Mouse (Mus musculus): ENCODE results near the gene Gmeb1.
"Not testable (repeated sequence)": the region's sequence is repeated elsewhere in the genome, so short reads cannot be mapped to it uniquely, and the experiment has no call there.

The Gmeb1 gene

DNA sequence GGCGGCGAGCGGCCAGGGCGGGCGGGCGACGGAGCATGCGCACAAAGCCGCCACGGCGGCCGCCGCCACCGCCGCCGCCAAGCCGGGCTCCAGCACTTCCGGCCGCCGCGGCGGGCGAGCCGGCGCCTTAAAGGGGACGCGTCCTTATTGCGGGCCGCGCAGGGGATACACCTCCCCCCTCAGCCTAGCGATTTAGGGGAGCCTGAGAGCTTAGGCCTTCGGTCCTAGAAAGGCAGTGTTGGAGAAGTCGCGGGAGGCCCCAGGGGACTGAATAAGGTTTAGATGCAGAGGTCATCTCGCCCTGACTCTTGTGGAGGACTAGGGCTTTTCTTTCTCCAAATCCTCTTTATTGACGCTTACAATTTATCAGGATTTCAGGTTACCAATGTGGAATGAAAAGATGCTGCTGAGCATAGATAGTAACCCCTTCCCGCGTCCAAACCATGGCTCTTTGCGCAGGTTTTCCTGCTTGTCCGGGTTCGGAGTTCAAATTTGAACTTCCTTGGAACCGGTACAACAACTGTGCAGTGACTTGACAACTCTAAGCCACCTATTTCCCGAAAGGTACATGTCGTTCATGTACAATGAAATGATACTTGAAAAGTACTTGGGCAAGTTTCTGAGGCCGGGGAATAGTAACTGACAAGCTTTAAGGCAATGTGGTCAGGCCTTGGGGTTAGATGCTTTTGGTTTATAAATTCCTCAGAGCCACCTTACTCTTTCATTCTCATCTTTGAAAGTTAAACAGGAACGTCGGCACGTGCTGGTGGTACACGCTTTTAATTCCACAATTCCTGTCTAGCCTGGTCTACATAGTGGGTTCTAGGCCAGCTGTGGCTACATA is at the start of gene Gmeb1:
Gene Gmeb1 (minus strand): TSS at position 89 of the 844 bp plus-strand sequence.
- DNase-seq (ENCODE audit: low read depth, low spot score): peak; percentile 82

DNA sequence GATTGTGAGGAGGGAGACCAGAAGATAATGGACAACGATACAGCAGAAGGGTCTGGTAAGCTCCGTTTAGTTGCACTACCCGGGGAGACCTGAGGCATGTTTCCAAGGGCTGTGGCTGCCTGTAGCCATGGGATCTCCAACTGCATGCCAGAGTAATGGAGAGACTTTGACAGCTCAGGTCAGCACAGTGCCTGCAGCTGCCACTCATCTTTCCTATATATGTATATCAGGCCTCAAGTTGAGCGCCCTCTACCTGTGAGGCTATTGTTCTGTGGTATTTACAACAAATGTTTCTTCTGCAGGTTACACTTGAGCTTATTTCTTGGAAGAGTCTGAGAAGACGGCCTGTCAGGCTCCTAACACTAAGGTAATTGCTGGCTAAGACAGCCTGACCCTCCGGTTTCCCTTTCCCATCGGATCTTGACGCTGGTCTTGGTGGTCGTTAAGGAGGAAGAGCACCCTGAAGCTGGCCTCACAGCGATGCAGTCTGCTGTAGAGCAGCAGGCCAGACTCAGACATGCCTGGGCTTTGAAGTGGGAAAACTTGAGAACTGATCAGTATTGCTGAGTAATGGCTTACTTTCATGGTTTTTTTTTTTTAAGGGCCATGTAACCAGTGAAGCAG is 48.6 kb upstream of the Gmeb1 start:
- DNase-seq (ENCODE audit: low read depth, low spot score): peak; percentile 84

DNA sequence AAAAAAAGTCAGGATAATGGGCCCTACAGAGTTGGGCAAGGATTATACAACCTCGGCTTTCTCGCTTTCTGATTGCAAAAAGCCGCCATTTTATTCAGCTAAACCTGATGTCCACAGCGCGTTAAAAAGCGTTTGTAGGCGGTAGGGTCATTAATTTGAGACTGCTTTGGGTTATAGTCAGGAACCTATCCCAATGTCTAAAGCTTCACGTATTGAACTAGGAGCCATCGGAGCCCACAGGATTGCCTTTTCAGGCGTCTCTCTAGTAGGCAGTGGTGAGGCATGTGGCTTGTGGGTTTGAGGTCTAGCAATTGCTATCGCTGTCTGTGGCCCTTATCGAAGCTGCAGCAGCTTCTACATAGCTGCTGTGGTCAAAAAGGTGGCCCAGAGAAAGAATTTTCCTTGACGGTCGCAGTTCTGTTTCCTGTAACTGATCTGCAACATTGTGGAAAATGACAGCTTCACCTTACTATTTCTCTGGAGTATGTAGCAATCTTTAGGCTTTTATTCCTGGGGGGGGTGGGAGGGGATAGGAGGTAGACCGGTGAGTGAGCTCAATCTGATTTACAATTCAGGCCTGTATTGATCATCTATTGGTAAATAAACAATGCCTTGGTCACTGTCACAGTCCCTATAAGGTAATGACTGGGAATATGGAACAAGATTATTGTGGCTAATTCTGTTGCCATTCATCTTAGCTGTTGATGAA is 47.9 kb upstream of the Gmeb1 start:
- peak; percentile 80 for DNase-seq (ENCODE audit: low read depth, low spot score)

DNA sequence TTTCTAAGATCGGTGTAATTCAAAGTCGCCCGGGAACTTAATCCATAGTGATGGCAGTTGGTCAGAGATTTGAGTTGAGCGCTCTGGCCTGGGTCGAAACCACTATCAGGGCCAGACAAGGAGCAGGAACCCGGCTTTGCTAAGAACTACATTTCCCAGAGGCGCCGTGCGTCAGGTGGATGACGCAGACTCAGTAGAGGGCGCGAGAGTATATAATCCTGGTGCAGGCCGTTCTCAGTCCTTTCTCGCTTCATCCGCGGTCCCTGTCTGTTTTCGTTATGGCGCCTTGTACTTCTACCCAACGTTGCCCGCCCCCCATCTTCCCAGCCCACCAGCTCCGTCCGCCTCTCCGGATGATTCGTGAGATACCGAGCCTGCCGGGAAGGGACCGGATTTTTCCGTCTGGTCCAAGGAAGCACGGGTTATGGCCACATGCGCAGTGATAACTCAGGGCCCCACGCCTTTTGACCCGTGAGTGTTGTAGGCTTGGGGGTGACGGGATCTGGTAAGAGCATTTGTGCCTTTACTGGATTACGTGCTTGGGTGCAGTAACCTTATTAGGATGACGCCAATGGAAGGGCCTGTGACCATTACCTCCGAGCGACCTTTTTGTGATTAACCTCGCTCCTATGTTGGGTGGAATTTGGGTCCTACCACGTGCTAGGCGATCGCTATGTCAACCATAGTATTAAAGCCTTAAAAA is 47.2 kb upstream of the Gmeb1 start:
- DNase-seq (ENCODE audit: low read depth, low spot score): peak; percentile 93

DNA sequence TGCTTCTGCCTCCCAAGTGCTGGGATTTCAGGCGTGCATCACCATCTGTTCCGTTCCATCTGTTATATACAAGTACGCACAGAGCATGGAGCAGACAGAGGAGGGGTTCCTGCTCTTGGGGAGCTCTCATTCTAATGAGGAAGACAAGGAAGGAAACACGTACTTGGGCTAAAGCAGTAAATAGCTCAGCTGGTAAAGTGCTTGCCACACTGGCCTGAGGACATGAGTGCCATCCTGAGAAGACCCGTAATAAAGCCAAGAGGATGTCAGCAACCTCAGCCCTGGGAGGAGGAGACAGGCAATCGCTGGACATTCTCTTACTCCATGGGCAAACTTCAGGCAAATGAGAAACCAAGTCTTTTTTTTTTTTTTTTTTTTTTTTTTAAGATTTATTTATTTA is 44.6 kb upstream of the Gmeb1 start:
- DNase-seq (ENCODE audit: low read depth, low spot score): no peak

DNA sequence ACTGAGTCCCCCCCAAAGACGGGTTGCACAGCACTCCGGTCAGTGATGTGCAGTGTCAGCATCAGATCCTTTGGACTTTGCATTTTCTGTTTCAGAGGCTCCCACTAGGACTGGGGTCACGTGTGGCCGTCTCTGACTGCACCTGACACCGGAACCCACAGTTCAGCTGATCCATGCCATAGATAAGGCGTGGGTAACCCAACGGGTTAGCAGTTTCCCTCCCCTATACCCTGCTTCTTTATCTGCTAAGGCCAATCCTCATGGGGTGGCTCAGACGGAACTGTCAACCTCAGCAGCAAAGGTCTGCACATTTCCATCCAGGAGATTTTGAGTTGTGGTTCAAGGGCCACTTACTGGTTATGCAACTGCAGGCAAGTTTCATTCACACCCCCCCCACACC is 43.9 kb upstream of the Gmeb1 start:
- DNase-seq (ENCODE audit: low read depth, low spot score): peak; percentile 36

DNA sequence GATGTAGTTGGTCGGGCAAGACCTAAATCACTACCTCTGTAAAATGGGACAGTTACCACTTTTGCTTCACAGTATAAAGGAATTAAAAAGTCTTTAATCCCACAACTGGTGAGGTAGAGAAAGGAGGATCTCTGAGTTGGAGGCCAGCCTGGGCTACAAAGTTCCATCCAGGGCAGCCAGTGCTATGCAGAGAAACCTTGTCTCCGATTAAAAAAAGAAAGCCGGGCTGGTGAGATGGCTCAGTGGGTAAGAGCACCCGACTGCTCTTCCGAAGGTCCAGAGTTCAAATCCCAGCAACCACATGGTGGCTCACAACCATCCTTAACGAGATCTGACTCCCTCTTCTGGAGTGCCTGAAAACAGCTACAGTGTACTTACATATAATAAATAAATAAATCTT is 42.1 kb upstream of the Gmeb1 start:
- DNase-seq (ENCODE audit: low read depth, low spot score): not testable (repeated sequence)

DNA sequence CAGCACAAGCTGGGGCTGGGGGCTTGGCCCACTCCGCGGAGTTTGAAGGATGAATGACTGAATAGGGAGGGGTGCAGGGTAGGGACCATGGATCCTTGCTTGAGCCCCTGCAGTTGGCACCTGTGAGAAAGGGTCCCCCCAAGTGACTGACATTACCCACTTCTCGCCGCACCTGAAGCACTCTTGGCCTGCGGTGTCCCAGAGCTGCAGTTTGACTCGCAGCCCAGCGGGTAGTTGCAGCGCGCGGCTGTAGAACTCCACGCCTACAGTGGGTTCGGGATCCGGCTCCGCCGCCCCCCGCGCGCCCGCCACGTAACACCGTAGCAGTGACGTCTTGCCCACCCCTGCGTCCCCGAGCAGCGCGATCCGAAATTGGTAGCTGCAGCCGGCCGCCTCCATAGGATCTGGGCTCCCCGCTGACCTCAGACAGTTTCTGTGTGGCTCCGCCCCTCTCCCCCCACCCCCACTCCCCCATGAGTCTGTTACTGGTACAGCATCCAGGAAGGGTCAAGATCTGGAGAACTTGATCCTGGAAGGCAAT is 41.6 kb upstream of the Gmeb1 start, which contains the start of gene Rab42:
Gene Rab42 (minus strand): TSS at position 447 of the 541 bp plus-strand sequence.
- DNase-seq (ENCODE audit: low read depth, low spot score): peak; percentile 76

DNA sequence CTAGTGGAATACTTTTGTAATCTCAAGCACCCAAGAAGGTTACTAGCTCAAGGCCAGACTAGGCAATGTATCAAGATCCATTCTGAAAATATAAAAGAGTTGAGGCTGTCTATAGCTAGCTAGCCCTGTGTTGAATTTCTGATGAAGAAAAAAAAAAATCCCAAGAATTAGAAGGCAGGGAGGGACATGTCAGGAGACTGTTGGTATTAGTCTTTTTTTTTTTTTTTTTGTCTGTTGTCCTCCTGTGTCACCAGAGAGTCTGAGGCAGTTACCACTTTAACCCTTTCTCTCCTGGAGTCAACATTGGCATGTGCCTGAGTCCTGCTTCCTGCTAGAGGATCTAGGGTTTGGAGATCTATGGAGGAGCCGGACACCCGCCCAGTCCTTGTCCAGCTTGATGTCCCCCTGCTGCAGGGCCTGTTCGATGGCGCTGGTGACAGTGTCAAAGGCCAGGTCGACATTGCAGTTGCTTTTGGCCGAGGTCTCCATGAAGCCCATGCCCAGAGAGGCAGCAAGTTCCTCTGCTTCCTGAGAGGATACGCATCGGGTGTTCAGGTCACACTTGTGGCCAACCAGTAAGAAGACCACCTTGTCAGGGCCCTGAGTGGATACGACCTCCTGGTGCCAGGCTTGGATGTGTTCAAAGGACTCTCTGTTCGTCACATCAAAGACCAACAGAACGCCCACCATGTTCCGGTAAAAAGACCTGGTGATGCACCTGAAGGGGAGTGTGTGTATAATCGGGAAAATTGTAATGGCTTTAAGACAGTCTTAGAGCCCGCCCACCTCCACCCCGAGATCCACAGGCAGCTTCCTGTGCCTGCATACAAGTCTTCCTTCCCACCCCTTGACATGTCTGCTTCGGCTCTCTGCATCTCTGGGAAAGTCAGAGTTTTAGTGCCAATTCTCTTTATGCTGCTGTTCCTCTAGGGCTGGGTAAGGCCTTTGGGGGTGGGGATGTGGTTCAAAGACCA is 40.9 kb upstream of the Gmeb1 start:
- DNase-seq (ENCODE audit: low read depth, low spot score): peak; percentile 48

DNA sequence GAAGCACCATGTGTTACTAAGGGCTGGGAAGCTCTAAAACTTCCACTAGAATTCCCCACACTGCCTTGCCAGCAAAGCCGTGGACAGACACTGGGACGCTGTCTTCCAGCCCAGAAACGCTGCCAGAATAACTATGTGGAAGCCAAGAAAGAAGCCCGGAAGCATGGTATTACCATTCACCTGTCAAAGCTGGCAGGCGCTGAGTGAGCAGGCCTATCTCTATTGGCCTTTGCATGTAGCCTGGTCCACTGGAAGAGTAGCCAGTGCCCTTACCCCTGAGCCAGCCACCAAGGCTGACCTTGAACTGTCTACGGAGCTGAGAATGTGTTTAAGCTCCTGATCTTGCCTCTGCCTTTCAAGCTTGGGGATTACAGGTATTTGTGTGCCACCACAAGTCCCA is 40.1 kb upstream of the Gmeb1 start:
- DNase-seq (ENCODE audit: low read depth, low spot score): no peak

DNA sequence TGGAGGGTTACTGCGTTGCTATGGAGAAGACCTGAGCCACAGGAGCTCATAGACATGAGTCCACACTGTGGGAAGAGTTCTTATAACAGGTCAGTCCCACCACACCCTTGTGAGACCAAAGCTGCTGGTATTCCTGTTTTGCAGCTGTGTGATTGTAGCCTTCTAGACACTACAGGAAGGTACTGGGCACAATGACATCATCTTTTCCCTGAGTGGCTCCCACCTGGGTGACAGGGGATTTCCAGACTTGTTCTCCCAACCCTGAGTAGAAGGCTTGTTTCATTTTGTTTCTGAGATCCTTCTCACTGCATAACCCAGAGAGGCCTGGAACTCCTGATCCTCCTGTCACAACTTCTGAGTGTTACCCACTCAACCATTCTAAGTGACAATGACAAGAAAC is 38.4 kb upstream of the Gmeb1 start:
- DNase-seq (ENCODE audit: low read depth, low spot score): no peak

DNA sequence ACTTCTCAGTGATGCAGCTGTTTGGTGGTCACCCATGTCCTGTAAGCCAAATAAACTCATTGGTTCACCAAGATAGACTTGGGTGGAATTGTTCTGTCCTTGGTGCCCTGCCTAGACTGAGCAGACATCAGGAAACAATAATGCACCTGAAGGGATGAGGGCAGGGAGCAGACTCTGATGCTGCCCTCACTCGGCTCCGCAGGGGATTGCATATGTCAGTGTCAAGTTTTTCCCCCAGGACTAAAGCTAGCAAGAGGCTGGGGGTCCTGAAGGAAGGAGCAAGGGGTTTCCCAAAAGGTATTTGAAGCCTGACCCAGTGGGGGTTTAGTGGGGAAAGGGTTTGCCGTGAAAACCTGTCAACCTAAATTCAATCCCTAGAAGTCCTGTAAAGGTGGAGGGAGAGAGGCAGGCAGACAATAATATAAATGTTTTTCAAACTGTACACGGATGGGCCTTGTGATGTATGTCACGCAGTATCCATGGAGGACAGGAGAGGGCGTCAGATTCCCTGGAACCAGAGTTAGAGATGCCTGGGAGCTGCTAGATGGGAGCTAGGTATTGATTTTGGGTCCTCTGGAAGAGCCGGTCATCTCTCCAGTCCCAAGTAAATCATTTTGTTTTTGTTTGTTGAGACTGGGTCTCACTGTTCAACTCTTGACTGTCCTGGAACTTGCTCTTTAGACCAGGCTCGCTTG is 34.4 kb upstream of the Gmeb1 start:
- no peak for DNase-seq (ENCODE audit: low read depth, low spot score)

DNA sequence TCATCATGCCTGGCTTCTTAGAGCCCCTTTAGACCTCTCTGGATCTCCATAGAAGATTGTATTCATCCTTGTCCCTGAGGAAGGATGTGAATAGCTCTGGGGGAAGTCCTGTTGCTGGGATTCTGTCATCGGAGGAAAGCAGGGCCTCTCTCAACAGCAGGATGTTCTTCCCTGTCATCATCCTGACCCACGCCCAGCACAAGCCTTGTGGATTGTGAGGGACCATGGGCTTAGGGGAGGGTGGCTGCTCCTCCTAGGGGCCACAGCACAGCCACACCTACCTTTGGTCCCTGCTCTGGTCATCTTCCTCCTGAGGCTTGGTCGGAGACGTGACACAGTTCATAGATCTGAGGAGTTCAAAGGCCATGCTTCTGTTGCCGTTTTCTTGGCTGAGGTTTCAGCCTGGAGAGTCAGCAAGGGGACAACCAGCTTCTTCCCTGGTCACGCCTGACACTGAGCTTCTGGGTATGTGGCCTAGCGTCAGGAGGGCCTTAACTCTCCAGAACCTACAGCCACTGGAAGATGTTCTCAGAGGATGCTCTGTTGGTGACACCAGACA is 32.4 kb upstream of the Gmeb1 start:
- no peak for DNase-seq (ENCODE audit: low read depth, low spot score)

DNA sequence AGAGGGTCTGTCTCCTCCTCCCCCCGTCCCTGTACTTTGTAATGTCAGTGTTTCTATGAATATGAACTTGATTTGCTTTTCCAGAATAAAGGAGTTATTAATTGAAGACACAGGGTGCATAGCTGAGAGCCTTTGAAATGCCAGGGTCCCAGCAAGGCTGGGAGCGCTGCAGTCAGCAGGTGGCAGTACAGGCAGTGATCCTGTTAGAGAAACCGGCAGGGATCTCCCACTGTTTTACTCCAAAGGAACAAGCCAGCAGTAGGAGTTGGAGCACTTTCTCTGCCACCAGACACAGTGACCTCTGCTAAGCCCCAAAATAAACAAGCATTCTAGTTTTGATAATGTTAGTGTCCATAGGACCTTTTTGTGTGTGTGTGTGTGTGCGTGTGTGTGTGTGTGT is 31.6 kb upstream of the Gmeb1 start:
- no peak for DNase-seq (ENCODE audit: low read depth, low spot score)

DNA sequence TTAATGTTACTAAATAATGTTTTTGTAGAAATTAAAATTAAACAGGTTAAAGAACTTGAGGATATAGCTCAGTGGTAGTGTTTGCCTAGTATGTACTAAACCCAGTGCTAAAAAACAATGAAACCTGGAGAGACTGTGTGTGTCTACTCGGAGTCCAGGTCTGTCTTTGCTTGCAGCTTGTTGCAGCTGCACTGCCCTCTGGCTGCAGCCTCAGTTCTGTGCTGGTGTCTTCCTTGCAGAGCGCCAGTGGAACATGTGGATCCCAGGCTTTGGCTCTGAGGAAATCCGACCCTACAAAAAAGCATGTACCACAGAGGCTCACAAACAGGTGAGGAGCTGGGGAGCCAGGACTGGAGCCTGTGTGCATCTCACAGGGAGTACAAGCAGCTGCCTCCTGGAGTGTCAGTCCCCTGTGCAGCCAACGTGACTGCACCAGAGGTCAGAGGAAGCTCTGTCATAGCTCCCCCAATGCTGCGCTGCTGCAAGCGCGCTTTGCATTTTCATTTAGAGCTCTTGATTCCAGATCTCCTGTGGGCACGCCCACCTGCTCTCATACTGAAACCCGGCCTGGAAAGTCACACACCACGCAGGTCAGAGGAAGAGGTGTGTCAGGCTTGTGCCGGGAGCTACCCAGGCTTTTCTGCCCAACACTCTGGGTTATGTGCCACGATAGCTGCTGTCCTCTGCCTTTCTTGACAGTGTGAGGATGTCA is 30.4 kb upstream of the Gmeb1 start:
- no peak for DNase-seq (ENCODE audit: low read depth, low spot score)

DNA sequence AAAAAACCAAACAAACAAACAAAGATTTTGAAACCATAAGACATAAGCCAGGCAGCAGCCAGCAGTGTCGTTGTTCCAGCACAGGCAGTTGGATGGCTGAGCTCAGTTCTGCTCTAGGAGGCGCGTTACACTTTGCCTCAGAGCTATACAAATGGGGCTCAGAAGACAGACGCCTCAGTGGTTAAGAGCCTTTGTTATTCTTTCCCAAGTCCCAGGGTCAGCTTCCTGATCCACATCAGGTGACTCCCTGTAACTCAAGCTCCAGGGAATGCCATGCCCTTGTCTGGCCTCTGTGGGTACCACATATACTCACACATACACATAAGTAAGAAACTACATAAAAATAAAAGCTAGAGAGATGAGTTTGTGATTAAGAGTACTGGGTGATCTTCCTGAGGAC is 29.7 kb upstream of the Gmeb1 start:
- DNase-seq (ENCODE audit: low read depth, low spot score): no peak

DNA sequence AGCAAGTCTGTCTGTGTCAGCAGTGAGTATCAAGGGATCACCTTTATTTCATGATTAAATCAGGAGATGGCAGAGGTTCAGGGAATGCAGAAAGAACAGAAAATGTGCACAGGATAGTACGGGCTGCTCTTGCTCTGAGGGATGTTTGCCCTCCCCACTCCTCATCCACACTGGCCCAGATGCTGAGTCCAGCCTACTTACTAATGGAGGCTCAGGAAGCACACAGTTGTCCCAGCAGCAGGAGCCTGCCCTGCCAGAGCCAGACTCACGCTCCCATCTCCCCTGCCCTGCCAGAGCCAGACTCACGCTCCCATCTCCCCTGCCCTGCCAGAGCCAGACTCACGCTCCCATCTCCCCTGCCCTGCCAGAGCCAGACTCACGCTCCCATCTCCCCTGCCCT is 27.4 kb upstream of the Gmeb1 start:
- not testable (repeated sequence) for DNase-seq (ENCODE audit: low read depth, low spot score)

DNA sequence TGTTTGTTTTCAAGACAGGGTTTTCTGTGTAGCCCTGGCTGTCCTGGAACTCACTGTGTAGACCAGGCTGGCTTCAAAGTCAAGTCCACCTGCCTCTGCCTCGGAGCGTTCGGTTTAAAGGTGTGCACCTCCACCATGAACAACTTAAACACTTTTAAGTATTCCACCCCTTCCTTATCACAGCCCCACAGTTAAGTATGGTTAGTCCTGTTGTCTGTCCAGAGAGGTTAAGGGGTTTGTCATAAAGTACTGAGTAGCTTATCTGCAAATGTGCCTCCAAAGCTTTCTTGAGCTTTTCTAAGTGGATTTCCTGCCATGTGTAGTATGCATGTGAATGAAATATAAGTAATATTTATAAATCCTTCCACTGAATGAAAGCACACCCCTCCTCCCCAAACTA is 14.5 kb upstream of the Gmeb1 start:
- DNase-seq (ENCODE audit: low read depth, low spot score): no peak
